Mouse (Mus musculus) mammary gland, adult 2 months (tissue): ENCODE results near the gene Taar7b. TPM values are rescaled to one million over a fixed set of nuclear protein-coding genes. Genes with fewer than 3 reads are reported as not detected.

ENCODE experiments used
- polyA plus RNA-seq: library from polyadenylated mRNA; depleted of rRNA; stranded (reverse); fragments of >200 nt; gene quantifications from 2 replicates; pipeline ENCODE4 v1.2.3, GENCODE M21; 2012; ENCODE audit warnings: low replicate concordance; rRNA removed

The Taar7b gene
- polyA plus RNA-seq = not detected in 2 replicates

GRCm38 (mm10) chr10:23999639-24000038 lies at the start of gene Taar7b:
Gene Taar7b, plus strand, starts transcription at chr10:23999939.

GRCm38 (mm10) chr10:23960444-23960915 lies 39.3 kb upstream of the Taar7b start, which contains the start of gene Taar4:
Gene Taar4, plus strand, starts transcription at chr10:23960494.

GRCm38 (mm10) chr10:23970656-23971165 lies 29.0 kb upstream of the Taar7b start, which contains the start of gene Taar5:
Gene Taar5, plus strand, starts transcription at chr10:23970706.

GRCm38 (mm10) chr10:23985546-23985945 lies 14.2 kb upstream of the Taar7b start, which contains the start of gene Taar6:
Gene Taar6, minus strand, starts transcription at chr10:23985646.

GRCm38 (mm10) chr10:23993381-23993780 lies 6.4 kb upstream of the Taar7b start, which contains the start of gene Taar7a:
Gene Taar7a, minus strand, starts transcription at chr10:23993481.

GRCm38 (mm10) chr10:24026922-24027321 lies 27.2 kb downstream of the Taar7b start, which contains the start of gene Taar7d:
Gene Taar7d, plus strand, starts transcription at chr10:24027222.

GRCm38 (mm10) chr10:24037314-24037713 lies 37.6 kb downstream of the Taar7b start, which contains the start of gene Taar7e:
Gene Taar7e, plus strand, starts transcription at chr10:24037614.

GRCm38 (mm10) chr10:24049210-24049609 lies 49.5 kb downstream of the Taar7b start, which contains the start of gene Taar7f:
Gene Taar7f, plus strand, starts transcription at chr10:24049510.

Other genes starting within 250 kb of the Taar7b start
- gene Rps12, start 212.7 kb upstream of the Taar7b start, polyA plus RNA-seq = 1,066 and 1,138 TPM in 2 replicates
- 15.1 and 22.6 TPM in 2 replicates for gene Slc18b1, start 203.0 kb upstream of the Taar7b start, polyA plus RNA-seq
- 5.4 and 10.9 TPM in 2 replicates for gene Vnn3, start 148.5 kb upstream of the Taar7b start, polyA plus RNA-seq
- gene Vnn1, start 105.3 kb upstream of the Taar7b start, polyA plus RNA-seq = 1.6 and 3.9 TPM in 2 replicates
- not detected in 2 replicates for gene Taar1, start 79.6 kb upstream of the Taar7b start, polyA plus RNA-seq
- gene Taar2, start 61.4 kb upstream of the Taar7b start, polyA plus RNA-seq = not detected in 2 replicates
- gene Taar3, start 50.4 kb upstream of the Taar7b start, polyA plus RNA-seq = not detected in 2 replicates
- gene Taar4, start 39.4 kb upstream of the Taar7b start, polyA plus RNA-seq = not detected in 2 replicates
- not detected in 2 replicates for gene Taar5, start 29.2 kb upstream of the Taar7b start, polyA plus RNA-seq
- not detected in 2 replicates for gene Taar6, start 14.3 kb upstream of the Taar7b start, polyA plus RNA-seq
- not detected in 2 replicates for gene Taar7a, start 6.5 kb upstream of the Taar7b start, polyA plus RNA-seq
- not detected in 2 replicates for gene Taar7d, start 27.3 kb downstream of the Taar7b start, polyA plus RNA-seq
- not detected in 2 replicates for gene Taar7e, start 37.7 kb downstream of the Taar7b start, polyA plus RNA-seq
- gene Taar7f, start 49.6 kb downstream of the Taar7b start, polyA plus RNA-seq = not detected in 2 replicates
- not detected in 2 replicates for gene Taar8a, start 76.6 kb downstream of the Taar7b start, polyA plus RNA-seq
- gene Taar8b, start 92.4 kb downstream of the Taar7b start, polyA plus RNA-seq = not detected in 2 replicates
- not detected in 2 replicates for gene Taar8c, start 102.0 kb downstream of the Taar7b start, polyA plus RNA-seq
- not detected in 2 replicates for gene Taar9, start 109.6 kb downstream of the Taar7b start, polyA plus RNA-seq
- 28.8 and 34.8 TPM in 2 replicates for gene Stx7, start 149.4 kb downstream of the Taar7b start, polyA plus RNA-seq
- gene Moxd1, start 223.6 kb downstream of the Taar7b start, polyA plus RNA-seq = 5.7 and 19.1 TPM in 2 replicates